Mouse (Mus musculus): ENCODE measurements around the gene Syngr1.

Gene Syngr1

DNA sequence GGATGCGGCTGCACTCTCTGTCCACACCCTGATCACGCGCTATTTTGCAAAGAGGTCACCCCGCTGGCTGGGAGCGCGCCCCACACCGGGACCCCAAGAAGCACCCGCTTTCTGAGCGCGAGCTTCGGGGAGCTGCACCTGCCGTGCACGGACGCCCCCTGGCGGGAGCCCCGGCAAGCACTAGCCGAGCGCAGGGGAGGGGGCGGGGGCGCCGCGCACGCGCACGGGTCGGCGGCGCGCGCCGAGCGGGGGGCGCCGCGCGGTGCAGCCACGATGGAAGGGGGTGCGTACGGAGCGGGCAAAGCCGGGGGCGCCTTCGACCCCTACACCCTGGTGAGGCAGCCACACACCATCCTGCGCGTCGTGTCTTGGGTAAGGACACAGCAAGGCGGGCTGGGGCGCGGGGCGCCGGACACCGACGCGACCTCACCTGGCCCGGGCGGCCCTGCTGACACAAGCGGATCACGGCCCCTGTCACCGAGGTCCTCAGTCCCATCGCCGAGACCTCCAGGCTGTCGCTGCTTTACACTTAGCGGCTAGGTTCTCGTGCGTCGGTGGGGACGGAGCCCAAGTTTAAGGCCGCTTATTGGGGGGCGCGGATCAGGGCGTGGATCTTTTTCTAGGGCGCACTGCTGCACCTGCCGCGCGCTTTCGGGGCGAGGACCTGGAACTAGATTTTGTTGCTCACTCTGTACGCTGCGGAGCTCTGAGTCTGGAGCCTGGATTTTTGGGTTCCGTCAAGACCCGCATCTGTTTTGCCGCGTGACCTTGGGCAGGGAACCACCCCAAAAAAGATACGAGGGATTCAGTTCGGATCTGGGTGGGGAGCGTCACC, at the start of gene Syngr1, which contains the start of gene Rpl3:
Gene Syngr1 (plus strand): TSS at position 214 of the 835 bp plus-strand sequence.
Gene Rpl3 (minus strand): TSS at position 748 of the 835 bp plus-strand sequence.
- peak; percentile 27 for DNase-seq (ENCODE audit: extremely low read depth, insufficient read length, low spot score)

DNA sequence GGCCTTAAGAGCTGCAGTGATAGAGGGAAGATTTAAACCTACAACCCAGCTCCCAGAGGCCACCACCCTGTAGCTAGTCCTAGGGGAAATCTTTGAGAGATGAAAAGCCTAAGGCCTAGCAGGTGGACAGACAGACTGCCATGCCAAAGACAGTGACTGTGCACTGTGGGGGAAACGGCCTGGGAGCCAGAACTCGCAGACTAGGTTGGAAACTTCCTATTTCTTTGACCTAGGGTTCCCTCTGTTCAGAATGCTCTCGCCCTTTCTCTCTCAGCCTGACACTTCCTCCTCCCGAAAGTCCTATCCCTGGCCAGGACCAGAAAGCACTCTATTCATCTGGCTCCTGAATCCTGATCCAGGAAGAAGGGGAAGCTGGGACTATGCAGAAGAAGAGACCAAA, 49.0 kb upstream of the Syngr1 start:
- no peak for DNase-seq (ENCODE audit: extremely low read depth, insufficient read length, low spot score)

DNA sequence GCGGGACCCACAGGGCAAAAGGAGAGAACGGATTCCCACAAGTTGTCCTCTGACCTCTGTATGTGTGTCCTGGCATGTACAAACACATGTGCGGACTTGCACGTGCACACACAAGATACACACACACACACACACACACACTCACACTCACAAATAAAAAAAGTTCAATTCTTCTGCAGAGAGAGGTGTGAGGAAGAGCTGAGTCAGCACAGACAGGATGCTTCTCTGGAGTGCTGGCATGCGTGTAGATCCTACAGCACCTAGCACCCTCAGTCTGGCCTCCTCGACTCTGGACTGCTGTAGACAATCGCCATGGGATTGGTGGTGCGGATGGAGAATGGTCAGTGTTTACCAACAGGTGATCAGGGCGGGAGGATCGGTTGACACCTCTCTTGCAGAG, 46.9 kb upstream of the Syngr1 start:
- no peak for DNase-seq (ENCODE audit: extremely low read depth, insufficient read length, low spot score)

DNA sequence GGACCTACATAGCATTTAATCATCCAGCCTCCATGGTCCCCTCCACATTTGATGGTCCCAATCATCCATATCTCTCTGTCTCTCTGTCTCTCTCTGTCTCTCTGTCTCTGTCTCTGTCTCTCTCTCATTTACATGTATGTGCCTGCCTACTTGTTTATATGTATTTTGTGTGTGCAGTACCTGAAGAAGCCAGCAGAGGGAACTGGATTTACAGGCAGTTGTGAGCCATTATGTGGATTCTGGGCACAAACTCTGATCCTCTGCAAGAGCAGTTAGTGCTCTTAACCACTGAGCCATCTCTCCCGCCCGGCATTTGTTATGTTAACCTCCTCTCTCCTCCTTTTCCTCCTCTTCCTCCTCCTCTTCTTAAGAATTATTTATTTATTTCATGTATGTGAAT, 45.4 kb upstream of the Syngr1 start:
- no peak for DNase-seq (ENCODE audit: extremely low read depth, insufficient read length, low spot score)

DNA sequence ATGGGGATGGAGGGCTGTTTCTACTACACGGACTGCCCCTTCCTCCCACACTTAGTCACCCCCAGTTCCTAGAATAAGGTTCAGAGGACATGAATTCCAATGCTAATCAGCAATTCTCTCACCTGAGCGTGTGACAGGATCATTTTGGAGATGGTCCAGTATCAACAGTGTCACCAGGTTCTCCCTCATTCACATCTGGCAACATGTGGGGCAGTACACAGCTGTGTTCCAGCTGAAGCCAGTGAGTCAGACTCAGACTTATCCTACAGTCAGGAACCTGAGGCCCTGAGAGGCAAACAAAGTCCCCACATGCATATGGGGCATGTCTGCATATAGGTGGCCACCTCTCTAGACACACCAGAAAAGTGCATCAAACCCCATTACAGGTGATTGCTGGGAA, 43.9 kb upstream of the Syngr1 start:
- DNase-seq (ENCODE audit: extremely low read depth, insufficient read length, low spot score): no peak

DNA sequence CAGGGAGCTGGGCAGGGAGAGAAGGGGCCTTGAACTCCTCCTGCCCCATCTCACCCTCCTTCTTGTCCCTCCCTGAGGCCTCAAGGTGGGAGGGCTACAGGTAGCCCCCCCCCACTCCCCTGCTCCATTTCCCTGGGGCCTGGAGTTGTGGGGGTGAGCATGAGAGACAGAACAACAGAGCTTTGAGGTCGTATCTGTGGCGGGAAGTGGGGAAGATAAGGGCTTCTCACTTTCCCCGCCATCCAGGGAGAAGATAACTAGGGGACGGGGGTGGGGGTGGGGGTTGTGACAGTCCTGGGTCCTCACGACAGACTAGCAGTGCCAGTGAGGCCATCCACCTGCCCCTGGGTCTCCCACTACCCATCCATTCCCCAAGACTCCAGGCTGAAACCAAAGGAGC, 43.2 kb upstream of the Syngr1 start:
- no peak for DNase-seq (ENCODE audit: extremely low read depth, insufficient read length, low spot score)

DNA sequence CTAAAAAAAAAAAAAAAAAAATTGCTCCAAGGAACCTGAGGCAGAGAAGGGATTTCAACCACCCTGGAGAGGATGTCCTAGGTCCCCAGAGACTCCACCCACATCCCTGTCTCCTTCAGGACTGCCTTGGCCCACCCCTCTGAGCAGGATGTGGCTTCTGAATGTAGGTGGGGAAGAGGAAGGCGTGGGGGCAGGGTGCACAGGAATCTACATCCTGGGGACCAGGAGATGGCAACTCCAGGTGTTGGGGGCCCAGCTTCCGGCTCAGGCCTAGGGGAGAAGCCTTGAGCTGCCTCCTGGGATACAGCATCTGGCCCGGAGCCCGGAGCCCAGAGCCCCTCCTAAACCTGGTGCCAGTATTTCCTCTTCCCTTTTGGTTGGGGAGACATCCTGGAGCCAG, 41.0 kb upstream of the Syngr1 start:
- DNase-seq (ENCODE audit: extremely low read depth, insufficient read length, low spot score): peak; percentile 22

DNA sequence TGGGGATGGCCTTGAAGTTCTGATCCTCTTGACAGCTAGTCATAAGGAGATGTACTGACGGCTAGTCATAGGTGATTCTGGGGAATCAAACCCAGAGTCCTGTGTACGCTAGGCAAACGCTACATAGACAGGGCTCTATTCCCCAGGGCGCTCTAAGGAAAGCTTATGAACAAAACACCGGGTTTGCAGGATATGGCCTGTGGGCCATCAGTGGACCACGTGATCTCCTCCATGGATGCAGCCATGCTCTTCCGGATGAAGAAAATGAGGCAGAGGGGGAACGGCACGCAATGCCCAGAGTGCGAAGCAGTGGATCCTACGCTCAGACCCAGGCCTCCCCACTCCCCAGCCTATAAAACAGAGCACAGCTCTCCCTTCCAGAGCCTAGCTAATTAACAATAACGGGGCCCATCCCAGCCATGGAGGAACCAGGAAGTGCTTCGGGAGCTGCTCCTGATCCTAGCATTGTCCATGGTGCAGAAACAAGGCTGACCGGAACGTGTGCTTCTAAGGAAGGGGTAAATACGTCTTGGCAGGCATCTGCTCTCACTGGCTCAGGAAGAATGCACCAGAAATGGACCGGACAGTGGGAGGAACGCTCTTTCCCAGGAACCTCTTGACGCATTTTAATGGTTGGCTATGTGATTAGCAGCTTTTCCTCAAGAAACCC, 39.9 kb upstream of the Syngr1 start:
- DNase-seq (ENCODE audit: extremely low read depth, insufficient read length, low spot score): no peak

DNA sequence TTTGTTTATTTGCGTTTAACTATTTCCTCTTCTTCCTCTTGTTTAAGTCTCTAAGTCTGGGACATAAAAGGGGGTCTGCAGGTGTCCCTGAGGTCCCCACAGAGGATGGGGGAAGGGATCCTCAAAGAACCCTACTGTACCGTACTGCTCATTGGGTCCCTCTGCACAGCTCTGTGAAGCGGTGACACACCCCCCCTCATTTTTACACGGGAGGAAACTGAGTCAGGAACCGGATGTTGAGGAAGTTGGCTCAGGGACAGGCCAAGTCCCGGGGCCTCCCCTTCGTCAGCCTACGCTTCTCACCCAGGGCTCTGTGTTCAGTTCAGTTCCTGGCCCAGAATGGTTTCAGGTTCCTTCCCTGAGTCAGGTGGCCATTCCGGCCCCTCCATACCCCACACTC, 39.4 kb upstream of the Syngr1 start:
- no peak for DNase-seq (ENCODE audit: extremely low read depth, insufficient read length, low spot score)

DNA sequence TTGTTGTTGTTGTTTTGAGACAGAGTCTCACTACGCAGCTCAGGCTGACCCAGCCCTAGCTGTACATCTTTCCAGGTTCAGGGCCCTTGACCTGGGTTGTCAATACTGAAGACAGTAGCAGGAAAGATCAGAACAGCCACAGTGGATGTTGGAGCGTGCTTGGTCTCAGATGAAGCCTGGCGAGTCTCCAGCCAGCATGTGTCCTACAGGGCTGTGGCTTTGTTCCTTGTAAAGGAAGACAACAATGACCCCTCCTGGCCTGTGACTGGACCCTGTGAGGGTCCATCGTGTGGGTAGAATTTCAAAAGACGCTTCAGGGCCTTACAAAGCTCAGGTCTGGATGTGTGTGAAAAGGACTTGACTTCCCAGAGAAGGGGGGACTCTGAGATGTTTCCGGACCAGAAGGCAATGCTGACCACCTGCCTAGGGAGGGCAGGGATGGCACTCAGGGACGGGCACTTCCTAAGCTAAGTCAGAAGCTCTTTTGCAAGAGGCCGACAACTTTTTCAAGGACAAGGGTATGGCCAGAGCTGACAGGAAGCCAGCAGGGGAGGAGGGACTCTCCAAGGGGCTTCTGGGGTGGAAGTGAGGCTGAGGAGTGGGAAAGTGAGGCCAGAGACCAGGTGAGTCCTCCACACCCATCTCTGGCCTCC, 37.6 kb upstream of the Syngr1 start:
- DNase-seq (ENCODE audit: extremely low read depth, insufficient read length, low spot score): no peak

DNA sequence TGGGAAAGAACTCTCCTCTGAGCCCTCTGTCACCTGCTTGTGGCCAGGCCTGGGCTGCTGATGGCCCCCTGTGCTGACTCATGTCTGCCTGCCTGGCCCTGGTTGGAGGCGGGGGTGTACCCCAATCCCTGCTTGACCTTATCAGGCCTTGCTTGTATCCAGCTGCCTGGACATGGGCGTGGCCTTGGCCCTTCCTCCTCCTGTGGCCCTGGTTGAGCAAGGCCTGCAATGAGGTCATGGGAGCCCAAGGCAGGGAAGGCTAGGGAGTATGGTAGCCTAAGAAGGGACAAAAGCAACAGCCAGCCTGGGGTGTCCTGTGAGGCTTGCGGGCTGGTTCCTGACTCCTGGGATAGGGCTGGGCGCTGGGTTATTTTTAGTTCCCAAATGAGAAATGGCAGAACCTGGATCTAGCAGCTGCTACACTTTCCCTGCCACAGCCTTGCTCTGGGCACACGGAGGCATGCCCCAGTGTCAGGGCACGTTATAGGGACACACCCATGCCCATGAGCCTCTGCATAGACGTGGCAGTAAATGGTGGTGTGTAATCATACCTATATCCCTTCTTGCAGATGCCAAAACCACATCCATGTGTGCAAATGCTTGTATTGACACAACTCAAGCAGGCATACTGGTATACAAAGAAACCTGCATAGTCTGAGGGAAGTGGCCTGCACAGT, 37.0 kb upstream of the Syngr1 start:
- peak; percentile 71 for DNase-seq (ENCODE audit: extremely low read depth, insufficient read length, low spot score)

DNA sequence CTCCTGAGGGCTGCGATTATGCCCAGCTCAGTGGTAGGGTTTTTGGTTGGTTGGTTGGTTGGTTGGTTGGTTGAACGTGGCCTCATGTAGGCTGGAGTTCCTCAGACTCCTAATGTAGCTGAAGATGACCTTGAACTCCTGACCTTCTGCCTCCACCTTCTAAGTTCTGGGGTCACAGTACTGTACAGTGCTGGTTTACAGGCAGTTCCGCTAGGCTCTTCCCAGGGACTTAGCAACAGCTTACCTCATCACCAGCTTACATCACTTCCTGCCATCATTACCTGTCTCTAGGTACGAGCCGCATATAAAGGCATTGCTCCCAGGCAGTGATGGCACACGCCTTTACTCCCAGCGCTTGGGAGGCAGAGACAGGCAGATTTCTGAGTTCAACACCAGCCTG, 33.0 kb upstream of the Syngr1 start:
- no peak for DNase-seq (ENCODE audit: extremely low read depth, insufficient read length, low spot score)

DNA sequence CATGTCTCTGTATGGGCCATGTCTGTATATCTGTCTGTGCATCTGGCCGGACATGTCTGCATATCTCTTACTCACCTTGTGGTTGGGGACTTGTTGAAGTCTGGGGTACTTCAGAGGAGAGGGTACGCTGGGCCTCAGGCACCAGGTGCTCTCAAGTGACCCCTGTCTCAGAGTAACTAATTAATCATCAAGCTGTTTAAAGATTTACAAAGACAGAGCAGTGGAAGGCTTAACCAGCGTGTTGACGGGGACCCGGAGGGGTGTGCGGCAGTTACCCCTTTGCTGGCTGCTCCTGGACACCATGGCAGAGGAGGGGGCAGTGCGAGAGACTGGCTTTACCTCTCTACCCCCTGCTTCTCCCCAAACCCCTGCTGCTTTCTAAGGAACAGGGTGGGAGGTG, 31.5 kb upstream of the Syngr1 start:
- no peak for DNase-seq (ENCODE audit: extremely low read depth, insufficient read length, low spot score)

DNA sequence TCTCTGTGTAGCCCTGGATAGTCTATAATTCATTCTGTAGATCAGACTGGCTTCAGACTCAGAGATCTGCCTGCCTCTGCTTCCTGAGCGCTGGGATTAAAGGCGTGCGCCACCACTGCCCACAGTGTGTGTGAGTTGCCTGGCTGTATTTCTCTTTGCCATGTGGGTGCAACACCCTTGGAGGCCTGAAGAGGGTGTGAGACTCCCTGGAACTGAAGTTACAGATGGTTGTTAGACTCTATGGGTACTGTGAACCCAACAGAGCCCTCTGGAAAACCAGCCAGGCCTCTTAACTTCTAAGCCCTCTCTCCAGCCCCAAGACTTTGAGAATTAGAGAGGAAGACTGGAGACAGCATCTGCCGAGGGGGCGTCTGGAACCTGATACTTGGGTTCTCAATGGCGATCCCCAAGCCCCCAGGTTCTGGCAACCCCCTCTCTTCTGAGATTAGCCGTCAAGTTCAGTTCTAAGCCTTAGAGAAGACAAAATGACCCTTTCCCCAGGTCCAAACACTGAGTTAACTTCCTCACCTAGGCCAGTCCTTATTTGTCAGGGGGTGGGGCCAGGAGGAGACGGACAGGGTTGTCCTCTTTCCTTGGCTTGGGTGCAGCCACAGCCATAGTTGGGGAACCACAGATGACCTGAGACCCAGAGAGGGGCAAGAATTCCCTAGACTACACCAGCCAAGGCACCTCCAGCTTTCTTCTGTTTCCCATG, 30.6 kb upstream of the Syngr1 start:
- DNase-seq (ENCODE audit: extremely low read depth, insufficient read length, low spot score): no peak

DNA sequence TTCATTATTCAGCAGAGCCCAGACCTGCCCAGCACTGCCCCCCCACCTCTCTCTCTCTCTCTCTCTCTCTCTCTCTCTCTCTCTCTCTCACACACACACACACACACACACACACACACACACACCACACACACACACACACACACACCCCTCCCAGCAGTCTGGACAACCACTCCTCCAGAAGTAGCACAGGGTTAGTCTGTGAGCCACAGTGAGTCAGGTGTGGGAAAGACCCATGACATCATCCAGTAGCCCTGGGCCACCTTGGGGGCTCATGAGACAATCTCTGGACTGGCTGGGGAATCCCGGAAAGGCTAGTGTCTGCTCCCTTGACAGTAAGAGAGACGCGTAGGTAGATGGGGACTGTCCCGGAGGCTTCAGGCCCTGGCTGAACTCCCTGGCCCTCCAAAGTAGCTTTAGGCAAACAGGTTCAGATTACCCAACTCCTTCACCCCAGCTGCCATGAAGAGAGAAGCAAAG, 30.0 kb upstream of the Syngr1 start:
- DNase-seq (ENCODE audit: extremely low read depth, insufficient read length, low spot score): no peak

DNA sequence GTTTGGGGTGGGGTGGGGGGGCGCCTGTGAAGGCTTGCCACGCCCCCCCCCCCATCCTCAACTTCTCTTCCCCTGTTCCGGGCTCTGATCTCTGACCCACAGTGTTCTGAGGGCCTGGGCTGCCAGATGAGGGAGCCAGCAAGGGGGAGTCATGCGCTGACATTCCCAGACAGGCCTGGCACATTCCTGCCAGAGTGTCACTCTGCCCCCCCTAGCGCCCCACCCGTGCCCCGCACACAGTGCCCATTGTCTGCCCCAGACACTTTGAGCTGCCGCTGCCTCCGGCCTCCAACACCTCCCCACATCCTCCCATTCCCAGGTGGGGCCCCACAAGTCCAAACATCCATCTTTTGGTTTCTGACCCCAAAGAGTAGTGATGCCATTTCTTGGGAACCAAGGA, 28.8 kb upstream of the Syngr1 start:
- DNase-seq (ENCODE audit: extremely low read depth, insufficient read length, low spot score): peak; percentile 50

DNA sequence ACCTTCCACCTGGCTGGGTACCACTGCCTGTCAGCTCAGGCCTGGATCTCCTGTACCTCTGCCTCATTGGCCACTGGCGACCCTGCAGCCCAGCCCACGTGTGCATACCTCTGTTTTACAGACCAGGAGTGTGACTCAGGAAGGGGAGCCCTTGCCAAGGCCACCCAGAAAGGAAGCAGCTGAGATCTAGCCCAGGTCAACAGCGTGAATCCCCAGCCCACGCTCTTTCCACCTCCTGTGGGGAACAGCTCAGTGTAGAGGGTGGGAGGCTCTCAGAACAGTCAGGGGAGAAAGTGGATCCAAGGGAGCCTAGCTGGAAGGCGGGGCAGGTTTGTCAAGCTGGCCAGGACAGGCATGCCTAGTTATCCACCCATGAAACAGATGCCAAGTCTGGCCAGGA, 28.3 kb upstream of the Syngr1 start:
- peak; percentile 68 for DNase-seq (ENCODE audit: extremely low read depth, insufficient read length, low spot score)

DNA sequence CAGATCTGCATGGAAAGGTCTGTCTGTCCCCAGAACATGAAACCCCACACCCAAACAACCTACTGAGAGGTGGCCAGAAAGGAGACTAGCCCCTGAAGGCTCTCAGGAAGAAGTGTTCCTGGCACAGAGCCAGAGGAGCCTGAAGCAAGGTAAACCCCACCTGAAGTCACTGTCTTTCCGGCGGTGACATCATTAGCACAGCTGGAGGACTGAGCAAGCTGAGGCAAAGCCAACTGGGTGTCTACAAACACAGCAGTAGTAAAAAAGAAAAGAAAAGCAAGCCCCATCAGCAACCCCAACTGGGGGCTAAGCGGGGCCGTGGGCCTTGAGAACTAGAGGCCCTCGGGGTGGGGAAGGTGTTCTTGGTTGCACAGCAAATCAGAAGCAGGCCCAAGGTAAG, 26.2 kb upstream of the Syngr1 start:
- DNase-seq (ENCODE audit: extremely low read depth, insufficient read length, low spot score): no peak

DNA sequence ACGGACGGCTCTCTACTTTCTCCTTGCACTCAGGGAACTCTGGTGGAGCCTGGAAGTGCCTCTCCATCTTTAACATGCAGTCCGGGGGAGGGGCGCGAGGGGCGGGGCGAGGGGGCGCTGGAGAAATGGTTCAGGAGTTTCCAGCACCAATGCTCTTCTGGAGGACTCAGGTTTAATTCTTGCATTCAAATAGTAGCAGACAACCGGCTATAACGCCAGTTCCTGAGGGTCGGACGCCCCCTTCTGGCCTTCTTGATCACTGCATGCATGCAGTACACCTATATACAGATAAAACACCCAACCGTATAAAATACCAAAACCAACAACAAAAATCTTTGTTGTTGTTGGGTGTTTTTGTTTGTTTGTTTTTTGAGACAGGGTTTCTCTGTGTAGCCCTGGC, 25.7 kb upstream of the Syngr1 start:
- DNase-seq (ENCODE audit: extremely low read depth, insufficient read length, low spot score): no peak

DNA sequence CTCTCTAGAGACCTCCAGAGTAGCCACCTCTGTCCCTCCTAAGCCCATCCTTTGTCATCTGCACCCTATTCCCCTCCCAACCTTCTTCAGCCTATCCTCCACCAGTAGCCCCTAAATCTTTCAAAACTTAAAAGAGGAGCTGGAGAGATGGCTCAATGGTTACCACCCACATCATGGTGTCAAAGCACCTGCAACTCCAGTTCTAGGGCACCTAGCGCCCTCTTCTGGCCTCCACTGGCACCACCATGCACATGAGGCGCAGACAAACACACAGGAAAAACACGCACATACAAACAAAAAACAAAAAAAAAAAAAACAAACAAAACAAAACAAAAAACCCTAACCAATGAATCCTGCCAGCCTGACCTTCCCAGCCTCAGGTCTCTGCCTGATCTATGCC, 24.6 kb upstream of the Syngr1 start:
- no peak for DNase-seq (ENCODE audit: extremely low read depth, insufficient read length, low spot score)
